ENCODE assay signal across 32 mouse cellular contexts in genomic region chr2:153507969-153508368, GRCm38 (mm10). TPM values are rescaled to one million over a fixed set of nuclear protein-coding genes. Genes with fewer than 3 reads are reported as not detected.
DNase-seq lines count a peak whose midpoint lies in the region; ATAC-seq lines count a peak whose summit lies in the region.
"Had no signal": no experiment of that assay in that cellular context is flagged by ENCODE, and none has a peak within 500 bp of the region (broad histone marks: within the 10 kb centered on the region; RNA-seq: fewer than 3 reads in every experiment).

No protein-coding gene starts in this region.

- peak overlapping the region; percentile 49 for H3K9ac ChIP-seq in heart, embryonic 16.5 days (ENCODE audit: low read length)
- no peak overlapping the region for H3K9ac ChIP-seq in heart, embryonic 12.5 days
- H3K9ac ChIP-seq: embryonic facial prominence, embryonic 15.5 days; hindbrain, embryonic 12.5 days; intestine, embryonic 15.5 days had no signal

- peak; percentile 36 for DNase-seq in cerebellum, adult 8-10 months
- no peak for DNase-seq in cerebellum, postnatal 10 days
- DNase-seq in MN1 (ENCODE audit: low spot score) = peak; percentile 55
- DNase-seq: adrenal gland, postnatal 25 days; embryo, embryonic 11 days; gastrocnemius, adult 2 months; kidney, adult 8-10 months; kidney, postnatal 10 days; lung, adult 2 months; lung, postnatal 14 days; thymus, adult 18-20 months; thymus, postnatal 4 days had no signal

- H3K36me3 ChIP-seq in heart, embryonic 16.5 days (ENCODE audit: control insufficient read depth, insufficient read depth) = no peaks in the 10 kb centered on the region
- H3K36me3 ChIP-seq in heart, embryonic 12.5 days = no peaks in the 10 kb centered on the region
- H3K36me3 ChIP-seq in megakaryocyte, embryonic 14.5 days (replicated peaks; ENCODE audit: low read length) = peaks cover 72% of the 10 kb centered on the region
- H3K36me3 ChIP-seq: embryonic facial prominence, embryonic 15.5 days; hindbrain, embryonic 12.5 days; intestine, embryonic 15.5 days had no signal

- no peak for ATAC-seq in heart, embryonic 16.5 days (replicated peaks; ENCODE audit: extremely low read depth, insufficient read depth, low FRiP score)
- ATAC-seq in heart, embryonic 12.5 days (ENCODE audit: insufficient number of reproducible peaks, low FRiP score) = no peak
- no peak for ATAC-seq in megakaryocyte, adult 5-6 weeks (ENCODE audit: poor library complexity, severe bottlenecking)
- no peak for ATAC-seq in monocyte, adult 5-6 weeks (replicated peaks; ENCODE audit: insufficient number of reproducible peaks, low FRiP score, low TSS enrichment, poor library complexity, severe bottlenecking)

- H3K4me3 ChIP-seq in heart, embryonic 16.5 days (ENCODE audit: low read length) = no peak overlapping the region
- no peak overlapping the region for H3K4me3 ChIP-seq in heart, embryonic 12.5 days
- peak overlapping the region; percentile 57 for H3K4me3 ChIP-seq in megakaryocyte, embryonic 14.5 days (replicated peaks)
- H3K4me3 ChIP-seq: embryonic facial prominence, embryonic 15.5 days; gastrocnemius, adult 2 months; hindbrain, embryonic 12.5 days; intestine, embryonic 15.5 days; left cerebral cortex, adult 2 months had no signal

- H3K27me3 ChIP-seq in heart, embryonic 16.5 days (ENCODE audit: control insufficient read depth, insufficient read depth, low read length) = no peaks in the 10 kb centered on the region
- H3K27me3 ChIP-seq in heart, embryonic 12.5 days (replicated peaks) = no peaks in the 10 kb centered on the region
- H3K27me3 ChIP-seq in megakaryocyte, embryonic 14.5 days (replicated peaks) = no peaks in the 10 kb centered on the region
- H3K27me3 ChIP-seq: embryonic facial prominence, embryonic 15.5 days; intestine, embryonic 15.5 days had no signal

- no peak overlapping the region for H3K4me2 ChIP-seq in heart, embryonic 16.5 days (ENCODE audit: low read depth, low read length)
- H3K4me2 ChIP-seq in heart, embryonic 12.5 days = no peak overlapping the region
- H3K4me2 ChIP-seq: embryonic facial prominence, embryonic 15.5 days; hindbrain, embryonic 12.5 days; intestine, embryonic 15.5 days had no signal

- no peak overlapping the region for H3K27ac ChIP-seq in heart, embryonic 16.5 days (ENCODE audit: low read length)
- no peak overlapping the region for H3K27ac ChIP-seq in heart, embryonic 12.5 days (ENCODE audit: poor library complexity, severe bottlenecking)
- H3K27ac ChIP-seq: embryonic facial prominence, embryonic 15.5 days; gastrocnemius, adult 2 months; intestine, embryonic 15.5 days had no signal

- WGBS in heart, embryonic 16.5 days = 100% methylated on average over 2 of the region's 2 CpGs
- WGBS in heart, embryonic 12.5 days = 97% methylated on average over 2 of the region's 2 CpGs

- no peaks in the 10 kb centered on the region for H3K9me3 ChIP-seq in heart, embryonic 16.5 days (replicated peaks; ENCODE audit: control insufficient read depth, low read length)
- no peaks in the 10 kb centered on the region for H3K9me3 ChIP-seq in heart, embryonic 12.5 days (replicated peaks)
- no peaks in the 10 kb centered on the region for H3K9me3 ChIP-seq in megakaryocyte, embryonic 14.5 days
- H3K9me3 ChIP-seq: embryonic facial prominence, embryonic 15.5 days; hindbrain, embryonic 12.5 days; intestine, embryonic 15.5 days had no signal

- H3K4me1 ChIP-seq in heart, embryonic 16.5 days (ENCODE audit: control insufficient read depth, insufficient read depth, low read length) = peaks cover 22% of the 10 kb centered on the region
- H3K4me1 ChIP-seq in heart, embryonic 12.5 days (replicated peaks) = peaks cover 40% of the 10 kb centered on the region
- H3K4me1 ChIP-seq in megakaryocyte, embryonic 14.5 days = peaks cover 98% of the 10 kb centered on the region

RNA-seq across cellular contexts. Expression of gene 4930404H24Rik, which starts 15.4 kb away (rescaled TPM):
- not detected in 2 replicates for polyA plus RNA-seq in heart, embryonic 16.5 days (2015; fragmentation: Nextera tagmentation; extraction: Ambion mirVana)
- not detected in 2 replicates for polyA plus RNA-seq in heart, embryonic 12.5 days (2016; fragmentation: Nextera tagmentation; extraction: Ambion mirVana)
- 0.54 TPM in 1 of 2 replicates, not detected in the other for polyA plus RNA-seq in megakaryocyte, embryonic 14.5 days (2012; ENCODE audit: insufficient read depth, low replicate concordance)
- total RNA-seq in megakaryocyte, adult 5-6 weeks (2015) = not detected in 2 replicates
- not detected in 2 replicates for total RNA-seq in megakaryocyte, adult 5-6 weeks (2017)
- total RNA-seq in monocyte, adult 5-6 weeks (2017) = not detected in 3 replicates
- total RNA-seq: adrenal gland, postnatal 25 days; gastrocnemius, adult 2 months; gastrocnemius, postnatal 4 days; heart, adult 8-10 months; layer of hippocampus, postnatal 10 days; left cerebral cortex, adult 2 months; left cerebral cortex, postnatal 36 days; liver, adult 2 months; megakaryocyte progenitor cell, adult 5-6 weeks; neutrophil, adult 5-6 weeks had no signal
- polyA plus RNA-seq: brain, embryonic 14.5 days; embryonic facial prominence, embryonic 15.5 days; frontal cortex, adult 2 months; hindbrain, embryonic 12.5 days; intestine, embryonic 15.5 days; liver, adult 2 months; lung, adult 2 months; small intestine, adult 2 months; stomach, embryonic 16.5 days had no signal

RNA-seq across cellular contexts. Expression of gene Nol4l, which starts 21.8 kb away (rescaled TPM):
- polyA plus RNA-seq in heart, embryonic 16.5 days (2015; fragmentation: Nextera tagmentation; extraction: Ambion mirVana) = 7.0 and 8.5 TPM in 2 replicates
- polyA plus RNA-seq in heart, embryonic 12.5 days (2016; fragmentation: Nextera tagmentation; extraction: Ambion mirVana) = 14.9 and 15.2 TPM in 2 replicates
- polyA plus RNA-seq in megakaryocyte, embryonic 14.5 days (2012; ENCODE audit: insufficient read depth, low replicate concordance) = 10.6 and 40.8 TPM in 2 replicates
- 1.2 and 2.1 TPM in 2 replicates for total RNA-seq in megakaryocyte, adult 5-6 weeks (2015)
- total RNA-seq in megakaryocyte, adult 5-6 weeks (2017) = 0.20 and 0.62 TPM in 2 replicates
- total RNA-seq in monocyte, adult 5-6 weeks (2017) = 1.3 to 3.7 TPM (median 1.4 TPM) in 3 replicates

Comparison
In these comparisons a context has a peak if more than half of its experiments do, and no peak if none do; other contexts are left out.
1. DNase-seq: peak in cerebellum, adult 8-10 months (single experiment) and MN1 (single experiment); none in cerebellum, postnatal 10 days (0 of 2).